Mouse (Mus musculus): ENCODE results near the gene Pank1. TPM values are rescaled to one million over a fixed set of nuclear protein-coding genes. Genes with fewer than 3 reads are reported as not detected.
A peak's percentile ranks its signal among the peaks of the same experiment; 100 is the strongest.

The Pank1 gene
- polyA plus RNA-seq, 1 experiment from 2014 or later: 3.0 TPM

DNA sequence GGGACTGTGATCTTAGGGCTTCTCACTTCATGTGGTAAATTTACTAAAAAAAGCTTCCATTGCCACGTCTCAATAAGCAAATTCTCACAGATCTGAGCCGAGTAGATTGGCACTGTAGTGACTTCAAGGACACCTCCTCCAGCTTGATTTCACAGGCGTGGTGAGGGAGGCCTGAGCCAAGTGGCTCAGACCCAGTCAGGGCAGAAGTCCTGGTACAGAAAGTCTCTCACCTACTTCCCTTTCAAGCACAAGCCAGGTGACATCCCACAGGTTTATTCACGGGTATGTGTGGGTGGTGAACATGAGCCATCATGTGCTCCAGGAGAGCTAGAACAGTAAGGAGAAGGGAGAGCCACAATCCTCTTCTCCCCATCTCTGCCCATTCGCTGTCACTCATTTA lies 1.9 kb upstream of the Pank1 start:
- DNase-seq (ENCODE audit: low spot score): no peak

DNA sequence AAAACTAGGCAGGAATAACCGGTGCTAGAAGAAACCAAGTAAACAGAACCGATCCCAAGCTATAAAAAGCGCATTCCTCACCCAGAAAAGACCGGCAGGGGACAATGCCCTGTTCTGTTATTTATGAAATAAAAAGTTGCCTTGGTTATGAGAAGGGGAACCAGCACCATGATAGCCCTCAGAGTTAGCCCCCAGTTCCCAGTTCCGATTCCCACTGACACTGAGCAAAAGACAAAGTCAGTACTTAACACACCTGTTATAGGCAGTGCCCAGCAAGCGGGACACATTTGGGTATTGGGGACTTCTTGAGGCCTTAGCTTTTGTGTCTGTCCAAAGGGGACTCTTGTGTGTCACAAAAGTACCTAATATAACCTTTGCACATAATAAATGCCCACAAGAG lies 369 bp upstream of the Pank1 start:
- DNase-seq (ENCODE audit: low spot score): no peak

DNA sequence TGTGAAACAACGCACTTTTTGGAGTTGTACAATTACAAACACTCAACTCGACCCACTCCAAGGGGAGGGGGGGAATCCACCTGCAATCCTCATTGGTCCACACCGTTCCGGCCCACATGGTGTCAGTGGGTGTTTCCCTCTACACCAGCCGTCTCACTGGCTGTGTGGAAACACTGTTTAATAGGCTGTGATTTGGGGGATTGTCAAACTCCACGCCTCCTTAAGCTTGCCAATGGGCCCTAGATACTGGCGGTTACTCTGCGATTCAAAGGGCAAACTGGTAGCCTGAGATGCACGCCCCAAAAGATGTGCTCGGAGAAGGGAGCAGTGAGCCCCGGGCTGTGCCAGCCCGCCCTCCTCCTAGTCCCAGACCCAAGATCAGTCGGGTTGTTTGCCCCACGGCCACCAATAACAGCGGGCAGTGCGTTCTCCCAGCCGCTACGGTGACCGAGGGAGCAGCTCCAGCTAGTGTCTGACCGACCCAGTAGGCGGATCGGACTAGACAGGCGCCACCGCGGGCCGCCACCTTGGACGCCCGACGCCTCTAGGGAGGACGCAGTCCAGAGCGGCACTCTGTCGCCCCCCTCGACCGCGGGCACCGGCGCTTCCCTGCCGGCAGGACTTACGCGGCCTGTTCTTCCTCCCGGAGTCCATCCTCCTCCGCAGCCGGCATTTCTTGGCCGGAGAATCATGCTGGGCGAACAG lies 1.2 kb downstream of the Pank1 start:
- DNase-seq (ENCODE audit: low spot score): peak; percentile 85

DNA sequence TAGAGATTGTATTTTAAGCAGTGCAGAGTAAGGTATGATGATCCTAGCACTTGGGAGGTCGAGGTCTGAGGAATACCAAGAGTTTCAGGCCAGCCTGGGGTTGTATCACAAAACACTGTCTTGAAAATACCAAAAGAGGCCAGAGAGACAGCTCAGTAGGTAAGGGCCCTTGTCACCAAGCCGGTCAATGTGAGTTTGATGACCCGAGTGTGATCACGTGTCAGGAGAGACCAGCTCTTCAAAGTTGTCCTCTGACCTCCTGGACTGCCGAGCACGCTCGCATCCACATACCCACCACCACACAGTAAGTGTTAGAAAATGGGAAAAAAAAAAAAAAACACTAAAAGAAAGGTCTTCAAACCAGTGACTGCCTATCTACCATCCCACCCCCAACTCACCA lies 2.6 kb downstream of the Pank1 start:
- no peak for DNase-seq (ENCODE audit: low spot score)

DNA sequence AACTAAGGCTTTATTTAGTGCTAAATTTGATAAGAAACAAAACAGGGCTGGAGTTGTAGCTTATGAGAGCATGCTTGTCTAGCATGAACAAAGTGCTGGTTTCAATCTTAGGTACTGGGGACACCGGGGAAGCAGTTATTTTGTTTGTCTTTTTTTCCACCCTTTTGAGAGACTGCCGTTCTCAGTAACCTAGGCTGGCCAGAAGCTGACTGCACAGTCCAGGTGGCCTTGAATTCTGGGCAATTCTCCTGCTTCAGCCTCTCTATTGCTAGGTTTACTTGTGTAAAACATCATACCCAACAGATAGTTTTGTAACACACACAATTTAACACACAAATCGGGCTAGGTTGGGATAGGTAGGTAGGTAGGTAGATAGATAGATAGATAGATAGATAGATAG lies 9.9 kb downstream of the Pank1 start:
- DNase-seq (ENCODE audit: low spot score): no peak

DNA sequence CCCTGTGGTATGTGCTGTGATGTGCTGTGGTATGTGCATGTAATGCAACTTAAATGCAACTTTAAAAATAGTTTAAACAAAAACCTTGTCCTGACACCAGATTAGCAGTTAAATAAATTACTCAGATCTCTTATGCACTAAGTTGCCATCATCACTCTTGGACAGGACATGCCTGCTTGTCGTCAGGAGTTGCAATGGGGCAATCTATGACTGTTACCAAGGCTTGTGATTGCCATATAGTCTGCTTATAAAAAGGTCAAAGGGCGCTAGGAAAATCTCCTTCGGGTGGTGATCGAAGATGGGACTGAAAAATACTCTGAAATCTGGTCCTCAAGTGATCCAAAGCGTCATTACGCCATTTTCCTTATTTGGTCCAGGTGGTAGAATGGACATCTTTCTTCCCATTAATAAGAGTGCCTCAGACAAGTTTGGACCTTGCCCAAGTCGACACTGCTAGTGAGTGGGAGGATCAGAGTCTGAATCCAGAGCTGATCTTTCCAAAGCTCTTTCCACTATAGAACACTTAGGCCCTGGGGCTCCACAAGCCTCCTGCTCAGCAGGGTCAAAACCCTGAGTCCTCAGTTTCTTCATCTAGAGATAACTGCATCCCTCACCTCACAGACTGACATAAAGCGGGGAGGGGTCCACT lies 11.0 kb downstream of the Pank1 start:
- no peak for DNase-seq (ENCODE audit: low spot score)

DNA sequence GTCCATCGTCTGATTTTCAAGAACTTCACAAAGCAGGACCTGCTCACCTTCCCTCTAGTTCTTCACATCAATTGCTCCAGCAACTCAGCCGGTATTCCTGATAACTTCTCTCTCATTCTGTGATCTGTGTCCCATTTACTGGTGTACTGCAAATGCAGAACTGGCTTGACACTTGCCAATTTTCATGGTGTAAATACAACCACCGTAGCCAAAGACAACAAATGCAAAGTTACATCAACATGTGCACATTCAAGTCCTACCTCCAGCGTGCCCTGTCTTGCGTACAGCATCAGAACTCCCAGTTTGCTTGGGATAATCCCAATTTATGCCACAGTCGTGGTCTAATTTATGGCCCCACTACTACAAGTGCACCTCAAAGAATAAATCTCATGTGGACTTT lies 15.5 kb downstream of the Pank1 start:
- DNase-seq (ENCODE audit: low spot score): no peak

DNA sequence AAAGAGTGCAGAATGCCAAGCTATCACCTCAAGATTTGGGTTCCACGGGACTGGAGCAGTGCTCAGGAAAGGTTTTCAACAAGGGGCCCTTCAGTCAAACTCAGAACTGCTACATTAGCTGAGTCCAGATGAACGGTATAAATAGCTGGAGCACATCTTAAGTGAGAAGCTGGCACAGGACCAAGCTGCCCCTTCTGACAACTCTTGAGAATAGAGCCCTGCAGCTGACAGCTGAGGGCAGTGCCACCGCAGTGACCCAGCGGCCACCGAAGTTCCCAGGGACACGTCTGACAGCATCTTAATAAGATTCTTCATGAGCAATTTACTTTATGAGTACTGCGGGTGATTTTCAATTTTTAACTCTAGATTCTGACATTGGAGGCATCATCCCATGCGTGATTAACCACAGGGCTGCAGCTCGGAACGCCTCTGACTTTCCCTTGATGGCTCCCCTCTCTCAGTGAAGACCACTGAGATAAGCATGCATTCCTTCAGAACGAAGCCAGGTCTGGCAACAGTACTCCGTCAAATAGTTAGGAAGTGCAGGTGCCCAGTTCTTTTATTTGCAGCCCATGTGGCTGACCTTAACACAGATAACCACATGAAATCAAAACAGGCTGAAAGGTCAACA lies 23.1 kb downstream of the Pank1 start:
- no peak for DNase-seq (ENCODE audit: low spot score)

DNA sequence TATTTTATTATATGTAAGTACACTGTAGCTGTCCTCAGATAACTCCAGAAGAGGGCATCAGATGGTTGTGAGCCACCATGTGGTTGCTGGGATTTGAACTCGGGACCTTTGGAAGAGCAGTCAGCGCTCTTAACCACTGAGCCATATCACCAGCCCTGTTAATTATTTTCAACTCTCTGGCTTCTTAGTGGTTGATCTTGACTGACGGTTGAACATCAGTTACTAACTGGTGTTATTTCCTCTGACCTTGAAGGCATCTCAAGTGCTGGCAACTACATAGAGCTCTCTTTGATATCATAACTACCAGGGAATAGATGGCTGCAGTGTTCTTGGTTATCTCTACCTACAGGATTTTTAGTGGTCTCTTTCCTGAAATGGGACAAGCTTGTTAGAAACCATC lies 28.1 kb downstream of the Pank1 start:
- DNase-seq (ENCODE audit: low spot score): no peak

DNA sequence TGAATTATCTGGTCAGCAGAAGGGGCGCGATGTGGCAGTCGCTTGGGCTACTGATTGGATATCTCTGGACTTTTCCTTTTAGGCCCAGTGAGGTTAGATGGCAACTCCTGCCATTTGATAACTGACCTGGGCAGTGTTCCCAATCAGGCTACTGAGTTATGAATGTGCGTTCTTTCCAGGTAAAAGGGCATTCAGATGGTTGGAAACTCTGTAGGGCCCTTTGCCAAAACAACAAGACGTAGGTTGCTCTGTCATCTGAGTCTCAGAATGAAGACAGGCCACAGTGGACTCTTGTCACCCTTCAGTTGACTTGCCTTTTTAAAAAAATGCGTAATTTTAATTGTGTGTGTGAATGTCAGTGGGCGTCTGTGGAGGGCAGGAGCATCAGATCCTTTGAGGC lies 29.8 kb downstream of the Pank1 start:
- DNase-seq (ENCODE audit: low spot score): no peak

DNA sequence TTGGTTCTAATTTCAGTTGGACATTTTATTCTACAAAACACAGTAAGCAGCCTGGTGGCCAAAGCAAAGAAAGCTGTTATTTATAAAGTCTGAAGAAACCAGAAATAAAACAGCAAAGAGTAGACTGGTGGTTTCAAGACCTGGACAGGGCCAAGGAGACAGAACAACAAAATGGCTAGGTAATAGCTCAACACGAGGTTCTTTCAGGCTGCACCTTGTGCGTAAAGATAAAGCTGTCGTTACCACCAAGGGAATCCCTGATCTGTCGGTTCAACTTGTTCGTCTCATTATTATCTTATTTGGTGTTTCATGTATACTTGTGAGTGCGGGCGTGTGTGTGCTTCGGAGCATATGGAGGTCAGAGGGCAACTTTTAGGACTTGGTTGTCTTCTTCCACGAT lies 31.1 kb downstream of the Pank1 start:
- DNase-seq (ENCODE audit: low spot score): no peak

DNA sequence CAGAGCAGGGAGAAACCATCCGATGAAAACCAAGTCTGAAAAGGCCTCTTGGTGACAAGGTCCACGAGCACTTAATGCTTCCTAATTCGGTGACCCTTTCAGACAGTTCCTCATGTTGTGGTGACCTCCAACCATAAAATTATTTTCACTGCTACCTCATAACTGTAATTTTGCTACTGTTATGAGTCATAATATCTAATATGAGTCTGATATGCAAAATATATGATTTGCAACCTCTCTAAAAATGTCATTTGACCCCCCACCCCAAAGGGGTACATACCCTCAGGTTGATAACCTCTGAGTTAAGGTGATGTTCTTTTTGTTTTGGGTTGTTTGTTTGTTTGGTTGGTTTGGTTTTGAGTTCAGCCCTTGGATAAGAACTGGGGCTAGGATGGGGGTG lies 32.2 kb downstream of the Pank1 start:
- DNase-seq (ENCODE audit: low spot score): no peak

DNA sequence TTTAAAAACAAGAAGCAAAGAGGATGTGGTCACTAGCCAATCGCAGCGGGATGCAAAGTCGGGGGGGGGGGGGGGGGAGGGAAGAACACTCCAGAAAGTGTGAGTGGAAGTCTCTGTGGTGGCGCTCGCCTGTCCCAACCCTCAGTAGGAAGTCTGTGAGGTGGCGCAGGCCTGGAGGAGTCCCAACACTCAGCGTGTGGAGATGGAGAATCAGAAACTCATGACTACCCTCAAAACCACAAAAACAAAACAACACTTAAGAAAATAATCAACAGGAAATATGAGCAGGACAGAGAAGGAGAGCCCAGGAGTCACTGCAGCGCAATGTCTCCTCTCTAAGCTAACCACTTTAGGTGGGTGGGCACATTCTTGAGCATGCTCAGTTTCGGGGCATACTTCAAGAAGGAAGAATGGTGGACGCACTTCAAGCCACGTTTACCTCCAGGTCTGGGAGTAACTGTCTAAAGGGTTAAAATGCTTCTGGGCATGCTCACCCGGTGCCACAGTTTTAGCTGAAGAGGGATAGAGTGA lies 32.7 kb downstream of the Pank1 start:
- peak; percentile 31 for DNase-seq (ENCODE audit: low spot score)

DNA sequence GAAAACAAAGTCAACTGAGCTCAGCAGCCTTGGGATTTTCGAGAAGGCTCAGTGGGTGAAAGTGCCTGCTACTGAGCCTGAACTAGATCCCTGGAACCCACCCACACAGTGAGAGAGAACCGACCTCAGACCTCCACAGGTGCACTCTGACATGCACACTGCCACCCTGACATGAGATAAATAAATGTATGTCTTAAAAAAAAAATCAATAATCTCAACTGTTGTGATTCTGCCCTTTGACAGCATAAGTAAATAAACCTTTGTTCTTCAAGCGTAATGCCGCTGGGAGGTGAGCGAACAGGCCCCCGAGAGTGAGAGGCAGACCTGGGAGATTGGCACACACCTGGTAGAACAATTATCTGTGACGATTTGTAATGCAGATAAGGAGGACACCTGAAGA lies 33.2 kb downstream of the Pank1 start:
- DNase-seq (ENCODE audit: low spot score): peak; percentile 10

DNA sequence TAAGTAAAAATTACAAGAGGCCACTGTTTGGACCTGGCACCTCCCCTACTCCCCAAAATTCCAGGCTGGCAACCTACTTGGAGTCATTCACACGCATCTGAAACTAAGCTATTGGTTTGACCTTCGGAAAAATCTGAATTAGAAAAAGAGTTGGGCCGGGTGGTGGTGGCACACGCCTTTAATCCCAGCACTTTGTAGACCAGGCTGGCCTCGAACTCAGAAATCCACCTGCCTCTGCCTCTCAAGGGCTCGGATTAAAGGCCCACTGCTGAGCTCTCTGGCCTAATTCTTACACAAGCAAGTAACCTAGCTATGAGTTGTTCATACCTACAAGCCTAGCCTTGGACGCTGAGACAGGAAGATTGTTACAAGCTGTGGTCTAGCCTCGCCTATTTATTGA lies 33.9 kb downstream of the Pank1 start:
- DNase-seq (ENCODE audit: low spot score): peak; percentile 6

DNA sequence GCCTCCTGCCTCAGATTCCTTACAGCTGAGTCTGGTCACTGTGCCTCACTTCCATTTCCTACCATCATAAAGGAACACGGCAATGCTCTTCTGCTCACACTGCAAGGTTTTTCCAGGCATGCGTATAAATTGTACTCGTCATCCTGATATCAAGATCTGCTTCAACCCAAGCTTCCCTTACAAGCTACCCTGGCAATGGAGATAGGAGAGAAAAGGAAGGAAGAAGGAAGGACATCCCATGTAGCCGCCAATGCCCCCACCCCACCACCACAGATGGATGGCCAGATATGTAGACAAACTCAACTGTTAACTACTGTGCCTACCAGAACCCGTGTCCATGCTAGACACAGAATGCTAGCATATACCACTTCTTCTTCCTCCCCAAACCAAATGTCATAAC lies 34.5 kb downstream of the Pank1 start:
- no peak for DNase-seq (ENCODE audit: low spot score)

DNA sequence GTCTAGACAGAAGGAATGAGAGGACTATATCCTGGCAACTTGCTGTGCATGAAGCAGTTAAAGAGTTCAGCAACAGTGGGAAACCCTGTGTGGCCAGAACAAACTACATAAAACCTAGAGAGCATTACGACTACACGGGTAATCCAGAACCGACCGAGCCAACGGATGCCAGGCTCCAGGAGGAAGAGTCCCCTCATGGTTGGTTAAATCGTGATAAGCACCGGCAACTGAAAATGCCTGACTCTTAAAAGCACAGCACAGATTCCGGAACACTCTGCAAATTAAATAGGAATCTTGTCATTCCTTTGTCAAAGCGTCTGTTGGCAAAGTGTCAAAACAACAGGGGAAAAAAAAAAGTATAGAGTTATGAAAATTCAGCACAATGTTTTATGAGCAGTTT lies 35.2 kb downstream of the Pank1 start:
- DNase-seq (ENCODE audit: low spot score): no peak

DNA sequence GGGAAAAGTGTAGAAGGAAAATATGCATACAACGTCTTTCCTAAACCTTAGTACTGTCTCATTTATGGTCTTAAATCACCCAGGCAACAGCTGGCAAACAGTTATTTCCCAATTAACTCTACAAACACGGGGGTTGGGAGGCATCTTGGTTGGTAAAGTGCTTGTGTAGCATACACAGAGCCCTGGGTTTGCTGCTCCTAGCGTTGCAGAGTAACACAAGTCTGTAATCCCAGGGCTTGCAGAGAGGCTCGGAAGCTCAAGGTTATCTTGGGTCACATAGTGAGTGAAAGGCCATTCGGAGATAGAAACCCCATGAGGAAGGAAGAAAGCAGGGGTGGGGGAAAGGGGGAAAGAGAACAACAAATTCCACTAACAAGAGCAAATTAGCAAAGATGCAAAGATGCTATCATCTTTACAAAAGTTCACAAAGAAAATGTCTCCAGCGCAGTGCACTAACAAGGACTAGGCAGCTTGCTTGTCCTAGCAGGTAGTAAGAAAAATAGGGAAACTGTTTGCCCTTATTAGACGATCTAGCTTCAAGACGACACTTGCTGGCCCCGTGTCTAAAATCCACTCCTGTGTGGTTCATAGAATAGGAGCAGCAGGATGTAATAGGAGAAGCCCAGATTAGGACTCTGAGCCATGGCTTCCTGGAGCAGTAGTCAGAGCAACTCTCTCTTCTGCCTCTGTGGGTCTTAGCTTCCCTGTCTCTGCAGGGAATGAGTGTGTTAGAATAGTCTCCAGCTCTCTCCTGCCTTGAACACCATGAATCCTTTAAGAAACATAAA lies 37.3 kb downstream of the Pank1 start:
- no peak for DNase-seq (ENCODE audit: low spot score)

DNA sequence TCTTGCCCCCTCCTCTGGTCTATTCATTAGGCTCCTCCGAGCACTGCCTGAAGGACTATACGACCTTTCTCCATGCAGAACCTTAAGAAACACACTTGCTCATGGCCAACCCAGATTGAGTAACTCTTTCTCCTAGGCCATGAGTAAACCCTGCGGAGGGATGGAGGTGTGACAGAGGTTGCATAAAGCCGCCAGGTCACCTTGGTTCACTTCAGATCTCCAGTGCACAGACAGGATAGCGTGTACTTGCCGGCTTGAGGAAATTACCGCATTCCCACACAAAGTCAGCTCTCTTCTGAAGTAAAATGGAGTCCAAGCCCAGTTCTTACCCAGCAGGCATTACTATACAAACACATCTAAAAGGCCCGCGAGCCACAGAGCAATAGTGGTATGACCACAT lies 40.6 kb downstream of the Pank1 start:
- no peak for DNase-seq (ENCODE audit: low spot score)

DNA sequence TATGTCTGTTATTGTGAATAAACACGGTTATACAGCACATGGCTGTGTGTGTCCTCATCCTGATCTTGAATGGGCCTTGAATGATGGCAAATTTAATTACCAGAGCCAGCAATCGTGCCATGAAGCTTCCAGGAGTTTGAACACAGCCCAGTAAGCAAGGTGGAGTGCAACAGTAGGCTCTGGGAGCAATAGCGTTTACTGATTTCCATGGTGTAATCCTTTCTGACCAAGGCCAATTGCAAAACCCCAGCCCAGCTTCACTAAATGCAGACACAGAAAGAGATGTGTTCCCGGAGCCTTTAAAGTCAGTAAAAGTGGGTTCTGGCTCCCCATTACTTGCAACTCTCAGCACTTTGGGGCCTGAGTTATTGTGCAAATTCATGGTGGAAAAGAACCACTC lies 47.6 kb downstream of the Pank1 start:
- no peak for DNase-seq (ENCODE audit: low spot score)

DNA sequence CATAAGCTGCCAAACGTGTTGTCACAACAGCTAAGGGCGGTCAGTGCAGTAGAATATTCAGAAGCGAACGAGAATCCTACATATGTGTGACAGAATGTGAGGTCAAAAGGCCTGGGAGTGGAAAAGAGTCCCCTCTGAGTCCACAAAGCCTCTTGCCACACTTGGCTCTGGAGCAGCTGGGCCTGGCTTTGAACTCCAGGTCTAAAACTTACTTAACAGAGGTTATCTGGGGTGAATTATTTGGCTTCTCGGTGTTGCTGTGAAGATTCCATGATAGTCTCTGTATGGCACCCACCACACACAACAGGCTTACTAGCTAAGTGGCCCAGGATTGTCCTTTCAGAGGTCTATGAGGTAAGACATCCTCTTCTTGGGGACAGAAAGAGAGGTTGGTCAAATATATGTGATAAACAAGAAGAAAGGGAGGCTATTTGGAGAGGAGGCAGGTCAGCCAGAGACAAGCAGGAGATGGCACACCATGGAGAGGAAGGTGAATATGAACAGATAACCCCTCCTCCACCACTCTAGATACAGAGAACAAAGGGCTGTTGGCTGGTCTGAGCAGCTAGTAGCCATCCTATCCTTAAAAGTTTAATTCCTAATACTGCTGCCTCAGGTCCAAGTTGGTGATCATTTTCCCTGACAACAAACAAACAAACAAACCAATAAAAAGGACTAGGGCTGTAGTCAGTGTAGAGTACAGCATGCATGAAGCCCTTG lies 51.2 kb downstream of the Pank1 start:
- DNase-seq (ENCODE audit: low spot score): no peak

Data from thymus, postnatal 0 days (tissue).